Mouse (Mus musculus) ES-Bruce4 (cell line): ENCODE measurements around the gene Sfta2. TPM values are rescaled to one million over a fixed set of nuclear protein-coding genes. Genes with fewer than 3 reads are reported as not detected.

ENCODE experiments used
- H3K27ac ChIP-seq: 2 replicates; pipeline ENCODE4 v1.5.1; 2012; ENCODE audit warnings: low read length, inconsistent platforms; ENCODE audit not compliant: insufficient read depth
- H3K27me3 ChIP-seq: 2 replicates; pipeline ENCODE4 v1.6.1; 2012; ENCODE audit warnings: mild to moderate bottlenecking, low read length, inconsistent platforms; ENCODE audit not compliant: control insufficient read depth, poor library complexity, insufficient read depth, severe bottlenecking
- H3K36me3 ChIP-seq: 2 replicates; pipeline ENCODE4 v1.6.1; 2012; ENCODE audit warnings: inconsistent platforms, mild to moderate bottlenecking, low read length, moderate library complexity; ENCODE audit not compliant: control insufficient read depth, poor library complexity, insufficient read depth, severe bottlenecking
- H3K4me1 ChIP-seq: one replicate; pipeline ENCODE4 v1.8.1; 2011; ENCODE audit warnings: low read length; ENCODE audit not compliant: control insufficient read depth, insufficient read depth
- H3K4me3 ChIP-seq: 2 replicates; pipeline ENCODE4 v1.5.1; 2011; ENCODE audit warnings: low read depth, mild to moderate bottlenecking, low read length
- H3K9ac ChIP-seq: 2 replicates; pipeline ENCODE4 v1.6.1; 2012; ENCODE audit warnings: low read depth, mild to moderate bottlenecking, inconsistent platforms; ENCODE audit not compliant: poor library complexity, severe bottlenecking
- H3K9me3 ChIP-seq: replicated peaks from 2 replicates; pipeline ENCODE4 v1.6.1; 2012; ENCODE audit warnings: mild to moderate bottlenecking, low read length, inconsistent platforms; ENCODE audit not compliant: control insufficient read depth, poor library complexity, insufficient read depth, severe bottlenecking
- CTCF ChIP-seq: IDR thresholded peaks from one replicate; pipeline ENCODE4 v1.8.1; 2011; ENCODE audit warnings: low read depth, low read length
- EP300 ChIP-seq: IDR thresholded peaks from 2 replicates; pipeline ENCODE4 v1.6.1; 2011; ENCODE audit warnings: low read depth, low read length; ENCODE audit not compliant: insufficient read depth
- POLR2A ChIP-seq: IDR thresholded peaks from one replicate; pipeline ENCODE4 v1.8.1; 2011; ENCODE audit warnings: low read length; ENCODE audit not compliant: insufficient read depth
- polyA plus RNA-seq: library from polyadenylated mRNA; stranded (reverse); fragments of >200 nt; gene quantifications from 2 replicates; pipeline ENCODE4 v1.2.4, GENCODE M21; 2011; ENCODE audit warnings: low read depth; ENCODE audit not compliant: missing spikeins, insufficient read depth, insufficient read length

Sfta2 gene
- polyA plus RNA-seq, 1 experiment: not detected

GRCm38 (mm10) chr17:35688347-35689175 is 87.2 kb downstream of the Sfta2 start:
- H3K27ac ChIP-seq: no peak overlapping the region

GRCm38 (mm10) chr17:35689936-35690645 is 88.7 kb downstream of the Sfta2 start:
- Histone ChIP-seq H3K4me3 (peak overlapping the region; percentile 25), H3K36me3 (no peaks in the 10 kb centered on the region; the same call in 1 of the 2 replicates)

More at GRCm38 (mm10) chr17:35688347-35689175, 87.2 kb downstream of the Sfta2 start:
- H3K9me3 ChIP-seq: no peaks in the 10 kb centered on the region
- H3K27me3 ChIP-seq: no peaks in the 10 kb centered on the region
- no peaks in the 10 kb centered on the region; the same call in 1 of the 2 replicates for H3K36me3 ChIP-seq
- peak overlapping the region; percentile 41 for H3K4me3 ChIP-seq
- H3K9ac ChIP-seq: peak overlapping the region; percentile 4; the same call in 1 of the 2 replicates
- TF ChIP-seq CTCF (peak; percentile 25), POLR2A (no peak), EP300 (no peak)
- peaks cover 4% of the 10 kb centered on the region for H3K4me1 ChIP-seq

GRCm38 (mm10) chr17:35691811-35692210 is 90.5 kb downstream of the Sfta2 start:
- H3K4me1 ChIP-seq: peaks cover 4% of the 10 kb centered on the region
- TF ChIP-seq EP300 (no peak), CTCF (no peak), POLR2A (no peak)
- H3K4me3 ChIP-seq: no peak overlapping the region
- no peak overlapping the region for H3K27ac ChIP-seq
- no peak overlapping the region for H3K9ac ChIP-seq
- H3K36me3 ChIP-seq: no peaks in the 10 kb centered on the region; the same call in 1 of the 2 replicates
- no peaks in the 10 kb centered on the region for H3K9me3 ChIP-seq
- no peaks in the 10 kb centered on the region for H3K27me3 ChIP-seq

More at GRCm38 (mm10) chr17:35689936-35690645, 88.7 kb downstream of the Sfta2 start:
- no peak for TF ChIP-seq POLR2A
- no peak for TF ChIP-seq EP300
- TF ChIP-seq CTCF: no peak
- Histone ChIP-seq H3K27me3 (no peaks in the 10 kb centered on the region), H3K27ac (peak overlapping the region; percentile 5; the same call in 1 of the 2 replicates), H3K9ac (peak overlapping the region; percentile 41), H3K4me1 (peaks cover 4% of the 10 kb centered on the region), H3K9me3 (no peaks in the 10 kb centered on the region)

GRCm38 (mm10) chr17:35692368-35692767 is 91.0 kb downstream of the Sfta2 start:
- H3K9me3 ChIP-seq: no peaks in the 10 kb centered on the region
- no peak overlapping the region for H3K27ac ChIP-seq
- H3K36me3 ChIP-seq: no peaks in the 10 kb centered on the region
- no peak overlapping the region for H3K4me3 ChIP-seq
- peaks cover 4% of the 10 kb centered on the region for H3K4me1 ChIP-seq
- no peak for TF ChIP-seq EP300
- no peak for TF ChIP-seq POLR2A
- no peak for TF ChIP-seq CTCF
- no peak overlapping the region for H3K9ac ChIP-seq
- H3K27me3 ChIP-seq: no peaks in the 10 kb centered on the region

- no peaks in the 10 kb centered on the region for H3K27me3 ChIP-seq
- H3K9ac ChIP-seq: no peak overlapping the region
- no peaks in the 10 kb centered on the region for H3K9me3 ChIP-seq
- H3K27ac ChIP-seq: no peak overlapping the region
- peaks cover 4% of the 10 kb centered on the region for H3K4me1 ChIP-seq
- H3K4me3 ChIP-seq: no peak overlapping the region
- no peak for TF ChIP-seq CTCF
- TF ChIP-seq EP300: no peak
- TF ChIP-seq POLR2A: no peak
- H3K36me3 ChIP-seq: no peaks in the 10 kb centered on the region
These were observed 92.6 kb downstream of the Sfta2 start for GRCm38 (mm10) chr17:35693906-35694305.

GRCm38 (mm10) chr17:35695289-35695688 is 93.9 kb downstream of the Sfta2 start:
- peaks cover 1% of the 10 kb centered on the region for H3K4me1 ChIP-seq
- no peak overlapping the region for H3K9ac ChIP-seq
- H3K27me3 ChIP-seq: no peaks in the 10 kb centered on the region
- no peak overlapping the region for H3K27ac ChIP-seq
- no peaks in the 10 kb centered on the region for H3K36me3 ChIP-seq
- H3K9me3 ChIP-seq: no peaks in the 10 kb centered on the region
- no peak overlapping the region for H3K4me3 ChIP-seq
- TF ChIP-seq CTCF (peak; percentile 47), POLR2A (no peak)
